Mouse (Mus musculus): ENCODE data around the gene Selplg.

- TF ChIP-seq CTCF (IDR thresholded peaks at IDR 0.05; ENCODE audit: low read depth) (no peak), EP300 (IDR thresholded peaks at IDR 0.05; ENCODE audit: low read depth) (no peak)
These were observed 52.9 kb downstream of the Selplg start for GRCm38 (mm10) chr5:113779569-113779968.
